Mouse (Mus musculus) embryo, embryonic 11 days (tissue): Measurements from ENCODE around the gene Radil.

ENCODE experiments used
- DNase-seq: peaks from one replicate; pipeline ENCODE4 v3.0.0-alpha.2; 2015

The Radil gene

GRCm38 (mm10) chr5:142550706-142551652 lies at the start of gene Radil:
Gene Radil (minus strand): TSS chr5:142551098.
- peak; percentile 97 for DNase-seq

GRCm38 (mm10) chr5:142597648-142598390 lies 46.9 kb upstream of the Radil start:
- no peak for DNase-seq

GRCm38 (mm10) chr5:142596723-142597122 lies 45.8 kb upstream of the Radil start:
- DNase-seq = no peak

DNA sequence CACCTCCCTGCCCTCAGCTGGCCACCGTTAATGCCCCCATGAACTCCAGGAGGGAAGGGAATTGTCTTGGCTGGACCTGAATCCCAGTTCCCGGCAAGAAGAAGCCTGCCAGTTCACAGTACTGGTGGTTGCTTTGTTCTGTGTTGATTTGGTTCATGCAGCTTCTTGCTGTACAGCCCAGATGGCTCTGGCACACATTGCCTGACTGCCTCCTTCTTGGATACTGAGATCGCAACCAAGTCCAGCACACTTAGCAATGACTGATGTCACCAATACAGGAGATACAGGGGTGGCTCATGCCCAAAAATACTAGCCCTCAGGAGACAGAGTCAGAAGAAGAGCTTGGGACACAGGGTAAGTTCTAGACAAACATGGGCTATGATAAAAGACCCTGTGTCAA lies 44.8 kb upstream of the Radil start:
- DNase-seq = no peak

DNA sequence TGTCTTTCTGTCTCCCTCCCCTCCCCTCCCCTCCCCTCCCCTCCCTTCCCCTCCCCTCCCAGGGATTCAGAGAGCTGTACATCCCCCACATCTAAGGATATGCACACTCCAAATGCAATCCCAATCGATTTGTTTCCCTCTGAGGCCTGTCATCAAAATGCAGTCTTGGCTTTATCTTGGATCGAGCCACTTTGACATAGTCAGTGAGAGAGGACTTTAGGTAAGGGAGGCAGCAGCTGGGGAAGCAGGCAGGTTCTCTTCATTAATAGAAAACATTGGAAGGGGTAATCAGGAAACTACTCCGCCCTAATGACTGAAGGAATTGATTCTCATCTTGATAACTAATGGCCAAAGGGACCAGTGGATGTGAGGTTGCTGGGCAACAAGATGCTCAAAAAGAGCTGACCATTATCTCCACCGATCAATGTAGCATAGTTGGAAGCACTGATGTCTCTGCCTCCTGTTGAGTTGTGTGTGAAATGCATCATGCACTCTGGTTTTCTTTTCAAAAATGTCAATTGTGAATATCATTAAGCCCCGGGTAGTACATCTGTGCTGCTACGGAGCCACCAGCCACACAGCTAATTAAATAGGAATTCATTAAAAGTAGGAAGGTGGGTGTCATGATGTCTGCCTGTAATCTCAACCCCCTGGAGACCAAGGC lies 40.2 kb upstream of the Radil start:
- no peak for DNase-seq

- peak; percentile 26 for DNase-seq
Measured at GRCm38 (mm10) chr5:142583616-142584126, 32.8 kb upstream of the Radil start.

DNA sequence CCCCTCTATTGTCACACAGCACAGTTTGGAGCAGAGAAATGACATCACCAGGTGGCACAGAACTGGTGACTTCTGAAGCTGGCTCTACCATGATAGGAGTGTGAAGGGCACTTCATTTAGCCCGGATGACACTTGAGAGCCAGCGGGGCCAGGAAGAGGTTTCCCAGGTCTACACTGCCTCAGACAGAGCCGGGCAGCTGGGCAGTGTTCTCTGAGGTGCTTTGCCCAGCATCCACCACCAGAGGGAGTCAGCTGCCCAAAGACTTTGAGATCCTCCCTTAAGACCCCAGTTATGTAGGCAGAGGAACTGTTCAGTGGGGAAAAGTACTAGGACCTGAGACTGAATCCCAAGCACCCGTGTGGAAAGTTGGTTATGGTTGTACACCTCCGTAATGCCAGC lies 30.6 kb upstream of the Radil start:
- peak; percentile 79 for DNase-seq

GRCm38 (mm10) chr5:142578192-142578591 lies 27.3 kb upstream of the Radil start:
- DNase-seq = no peak

- DNase-seq = no peak
Measured at GRCm38 (mm10) chr5:142576832-142577231, 25.9 kb upstream of the Radil start.

DNA sequence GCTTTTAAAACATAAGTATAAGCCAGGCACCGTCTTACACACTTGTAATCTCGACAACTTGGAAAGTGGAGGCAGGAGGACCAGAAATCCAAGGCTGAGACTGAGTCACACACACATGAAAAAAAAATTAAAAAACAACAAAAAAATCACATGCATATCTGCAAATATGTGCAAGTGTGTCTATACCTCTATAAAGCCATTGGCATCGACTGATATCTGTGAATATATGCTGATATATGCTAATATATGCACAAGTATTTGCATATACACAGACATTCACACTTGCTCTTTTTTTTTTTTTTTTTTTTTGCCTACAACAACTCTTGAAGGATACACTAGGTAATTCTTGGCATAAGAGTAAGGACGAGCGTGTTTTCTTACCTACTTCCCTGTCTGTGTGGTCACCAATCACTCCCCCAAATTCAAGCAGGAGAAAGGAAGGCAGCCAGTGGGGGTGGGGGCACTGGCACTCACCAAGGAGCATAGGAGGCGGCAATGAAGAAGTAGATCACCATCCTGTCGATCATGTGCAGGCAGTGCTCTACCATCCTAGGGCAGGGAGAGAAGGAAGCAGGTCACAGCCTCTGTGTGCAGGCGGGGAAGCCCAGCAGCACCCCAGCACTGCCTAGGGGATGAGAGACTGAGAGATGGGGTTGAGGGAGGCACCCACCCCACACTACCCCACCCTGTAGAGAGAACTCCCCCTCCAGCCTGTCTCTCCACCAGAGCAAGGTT lies 23.6 kb upstream of the Radil start:
- DNase-seq = no peak

DNA sequence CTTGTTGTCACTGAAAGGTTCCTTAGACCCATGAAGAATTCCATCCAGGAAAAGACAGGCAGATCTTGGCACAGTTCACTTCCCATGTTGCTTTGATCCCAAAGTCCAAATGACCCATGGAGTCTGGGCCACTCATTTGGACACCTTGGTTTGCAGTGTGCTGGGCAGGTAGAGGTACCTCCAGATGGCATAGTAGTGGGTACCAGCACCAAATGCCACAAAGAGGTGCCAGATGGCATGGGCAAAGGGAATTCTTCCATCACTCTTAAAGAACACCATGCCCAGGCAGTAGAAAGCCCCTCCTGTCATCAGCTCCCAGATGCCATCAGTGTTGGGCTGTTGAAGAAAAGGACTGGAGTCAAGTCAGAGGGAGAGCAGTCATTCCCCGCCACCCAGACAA lies 13.7 kb upstream of the Radil start:
- DNase-seq = no peak

- no peak for DNase-seq
Measured at GRCm38 (mm10) chr5:142560261-142560660, 9.4 kb upstream of the Radil start.

GRCm38 (mm10) chr5:142557397-142558067 lies 6.6 kb upstream of the Radil start:
- peak; percentile 77 for DNase-seq

DNA sequence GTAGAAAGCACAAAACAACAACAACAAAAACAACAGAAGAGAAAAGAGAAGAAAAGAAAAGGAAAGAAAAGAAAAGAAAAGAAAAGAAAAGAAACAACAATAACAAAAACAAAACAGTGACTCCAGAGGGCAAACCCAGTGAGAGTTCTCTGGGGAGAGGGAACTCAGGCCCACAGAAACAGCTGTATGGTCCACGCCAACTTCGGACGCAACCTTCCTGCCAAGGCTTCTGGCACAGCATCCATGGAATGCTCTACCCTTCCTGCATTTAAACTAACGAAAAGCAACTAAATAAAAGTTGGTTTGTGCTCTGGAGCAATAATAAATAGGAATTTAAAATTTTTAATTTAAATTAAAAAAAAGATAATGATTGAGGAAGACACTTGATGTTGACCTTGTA lies 5.8 kb upstream of the Radil start:
- DNase-seq = no peak

DNA sequence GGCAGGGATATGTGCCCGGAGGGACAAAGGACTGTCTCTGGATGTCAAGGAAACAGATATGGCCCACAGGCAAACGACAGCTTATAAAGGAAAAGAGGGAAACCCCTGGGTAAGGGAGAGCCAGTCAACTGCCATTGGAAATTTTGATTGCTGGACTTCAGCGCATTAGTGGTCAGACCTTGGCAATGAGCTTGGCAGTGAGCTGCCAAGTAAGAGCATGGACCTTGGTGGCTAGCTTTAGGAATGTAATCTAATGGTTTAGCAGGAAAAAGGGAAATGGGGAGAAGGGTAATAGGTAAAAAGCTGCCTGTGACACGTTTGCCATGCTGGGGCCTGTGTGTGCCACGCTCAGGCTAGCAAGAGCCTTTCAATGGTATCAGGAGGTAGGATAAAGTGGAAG lies 5.0 kb upstream of the Radil start:
- DNase-seq = no peak

GRCm38 (mm10) chr5:142549961-142550705 lies 765 bp downstream of the Radil start:
- DNase-seq = peak; percentile 78

GRCm38 (mm10) chr5:142549441-142549840 lies 1.5 kb downstream of the Radil start:
- peak; percentile 32 for DNase-seq

DNA sequence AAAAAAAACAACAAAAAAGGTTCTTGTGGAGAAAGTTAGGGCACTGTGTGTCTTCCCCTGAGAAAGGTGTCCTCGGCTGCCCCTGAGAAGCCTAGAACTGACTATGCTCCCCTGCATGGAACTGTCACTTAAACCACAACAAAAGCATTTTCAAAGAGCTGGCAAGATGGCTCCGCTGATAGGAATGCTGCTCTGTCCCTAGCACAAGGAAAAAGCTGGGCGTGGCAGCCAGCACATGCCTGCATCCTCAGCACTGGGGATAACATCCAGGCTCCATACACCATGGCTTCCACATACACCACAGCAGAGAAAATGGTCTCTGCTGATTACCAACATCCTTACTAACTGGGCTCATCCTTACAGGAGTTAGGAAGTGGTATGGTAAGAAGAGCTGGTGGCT lies 3.8 kb downstream of the Radil start:
- no peak for DNase-seq

DNA sequence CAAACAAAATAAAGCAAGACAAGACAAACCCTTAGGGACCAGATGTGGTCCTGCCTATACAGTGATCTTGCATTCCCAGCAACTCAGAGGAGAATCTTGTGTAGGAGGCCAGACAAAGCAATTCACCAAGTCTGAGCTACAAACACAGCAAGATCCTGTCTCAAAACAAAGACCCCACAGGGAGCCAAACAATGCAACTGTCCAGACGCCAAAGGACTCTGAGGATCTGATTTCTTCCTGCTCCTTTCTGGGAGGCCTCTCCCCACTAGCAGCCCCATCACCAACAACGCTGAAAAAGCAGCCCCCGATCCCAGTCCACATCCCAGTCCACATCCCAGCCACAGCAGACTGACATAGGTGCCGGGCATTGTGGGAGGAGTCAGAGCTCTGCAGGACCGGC lies 4.6 kb downstream of the Radil start:
- DNase-seq = peak; percentile 31

GRCm38 (mm10) chr5:142545014-142545795 lies 5.7 kb downstream of the Radil start:
- no peak for DNase-seq
